Mouse (Mus musculus): ENCODE measurements around the gene Zfp771. TPM values are rescaled to one million over a fixed set of nuclear protein-coding genes. Genes with fewer than 3 reads are reported as not detected.

The Zfp771 gene
- total RNA-seq, 2 experiments from 2014 or later = 0.73 to 1.8 TPM

DNA sequence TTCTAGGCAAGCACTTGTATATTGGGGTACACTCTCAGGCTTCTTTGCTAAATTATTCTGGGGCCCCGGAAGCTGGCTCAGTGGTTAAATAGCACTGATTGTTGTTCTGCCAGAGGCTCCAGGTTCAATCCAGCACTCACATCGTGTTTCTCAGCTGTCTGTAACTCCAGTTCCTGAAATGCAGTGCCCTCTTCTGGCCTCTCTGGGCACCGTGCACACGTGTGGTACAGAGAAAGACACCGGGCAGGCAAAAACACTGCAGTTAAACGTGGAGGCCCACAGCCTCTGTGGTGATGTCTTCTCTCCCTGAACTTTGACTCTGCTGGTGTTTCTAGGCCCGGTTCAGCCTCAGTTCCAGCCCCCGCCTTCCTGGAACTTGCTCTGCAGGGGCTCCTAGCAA is 34.2 kb downstream of the Zfp771 start:
- peak; percentile 59 for ATAC-seq (ENCODE audit: poor library complexity, severe bottlenecking)

DNA sequence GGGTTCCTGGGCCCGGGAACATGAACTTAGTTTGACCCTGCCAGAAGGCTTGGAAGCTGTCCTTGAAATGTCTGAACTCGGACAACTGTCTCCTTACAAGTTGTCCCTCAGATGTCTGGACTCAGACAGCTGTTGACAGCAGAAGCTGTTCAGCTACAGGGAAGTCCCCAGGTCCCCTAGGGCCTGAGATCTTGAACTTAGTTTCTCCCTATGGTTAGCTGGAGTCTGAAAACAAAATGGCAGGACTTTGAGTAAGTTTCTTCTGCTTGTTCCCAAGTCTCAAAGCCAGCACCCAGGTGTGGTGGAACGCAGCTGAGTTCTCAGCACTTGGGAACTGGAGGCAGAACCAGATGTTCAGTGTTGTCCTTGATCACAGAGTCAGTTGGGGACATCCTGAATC is 36.0 kb downstream of the Zfp771 start:
- no peak for ATAC-seq (ENCODE audit: poor library complexity, severe bottlenecking)

DNA sequence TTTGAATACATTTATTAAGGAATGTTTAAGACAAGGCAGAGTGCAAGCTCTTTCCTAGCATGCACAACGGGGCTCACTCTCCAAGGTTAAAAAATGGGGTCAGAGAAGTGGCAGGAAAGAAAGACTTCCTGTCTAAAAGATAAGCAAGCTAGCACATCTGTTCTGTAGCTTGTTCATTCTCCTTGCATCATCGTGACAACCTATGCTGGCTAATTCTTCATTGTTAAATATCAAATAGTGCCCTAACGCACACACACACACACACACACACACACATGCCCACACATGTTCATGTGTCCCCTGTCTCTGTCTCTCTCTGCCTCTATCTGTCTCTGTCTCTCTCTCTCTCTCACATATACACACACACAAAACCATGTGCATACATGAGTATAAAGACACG is 37.0 kb downstream of the Zfp771 start:
- ATAC-seq (ENCODE audit: poor library complexity, severe bottlenecking) = no peak

DNA sequence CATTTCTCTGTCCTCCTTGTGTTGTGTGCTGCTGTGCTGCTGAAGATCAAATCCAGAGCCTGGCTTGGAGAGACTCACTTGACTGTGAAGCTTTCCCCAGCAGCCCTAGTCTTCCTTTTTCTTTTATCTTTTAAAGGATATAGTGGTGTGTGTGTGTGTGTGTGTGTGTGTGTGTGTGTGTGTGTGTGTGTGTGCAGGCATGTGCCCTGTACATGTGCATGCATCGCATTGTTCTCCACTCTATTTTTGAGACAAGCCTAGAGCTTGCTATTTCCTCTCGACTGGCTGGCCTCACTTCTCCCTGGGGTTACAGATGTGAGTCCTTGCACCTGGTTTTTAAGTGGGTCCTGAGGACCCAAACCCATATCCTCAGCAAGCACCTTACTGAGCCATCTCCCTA is 38.1 kb downstream of the Zfp771 start:
- ATAC-seq (ENCODE audit: poor library complexity, severe bottlenecking) = no peak

DNA sequence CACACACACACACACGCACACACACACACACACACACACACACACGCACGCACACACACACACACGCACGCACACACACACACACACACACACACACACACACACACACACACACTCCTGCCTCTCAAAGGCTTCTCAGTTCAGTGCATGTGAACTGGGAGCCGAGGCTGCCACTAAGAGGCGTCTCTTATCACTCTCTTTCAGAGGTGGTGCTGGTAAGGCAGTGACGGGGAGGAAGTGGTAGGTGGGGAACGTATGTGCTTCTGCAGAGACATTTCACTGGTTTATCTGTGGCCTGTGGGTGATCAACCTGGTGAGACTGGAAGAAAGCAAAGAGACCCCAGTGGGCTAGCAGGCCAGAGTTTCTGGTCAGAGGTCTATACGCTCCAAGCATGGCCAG is 41.1 kb downstream of the Zfp771 start:
- ATAC-seq (ENCODE audit: poor library complexity, severe bottlenecking) = peak; percentile 62

DNA sequence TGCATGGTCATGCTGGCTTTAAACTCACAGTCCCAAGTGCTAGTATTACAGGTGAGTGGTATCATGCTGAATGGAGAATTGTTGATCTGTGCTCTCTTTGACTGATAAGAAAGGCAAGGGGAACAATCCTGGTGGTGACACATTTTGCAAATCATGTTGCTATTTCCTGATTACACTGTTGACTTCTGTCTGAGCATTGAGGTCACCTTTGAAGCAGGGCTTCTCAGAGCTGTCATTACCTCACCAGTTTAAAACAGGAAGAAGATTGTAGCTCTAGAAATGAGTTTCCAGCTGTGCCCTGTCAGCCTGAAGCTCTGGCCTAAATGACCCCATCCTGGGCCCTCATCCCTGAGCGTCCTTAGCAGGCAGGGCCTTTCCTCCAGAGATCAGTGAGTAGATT is 43.9 kb downstream of the Zfp771 start:
- peak; percentile 82 for ATAC-seq (ENCODE audit: poor library complexity, severe bottlenecking)

DNA sequence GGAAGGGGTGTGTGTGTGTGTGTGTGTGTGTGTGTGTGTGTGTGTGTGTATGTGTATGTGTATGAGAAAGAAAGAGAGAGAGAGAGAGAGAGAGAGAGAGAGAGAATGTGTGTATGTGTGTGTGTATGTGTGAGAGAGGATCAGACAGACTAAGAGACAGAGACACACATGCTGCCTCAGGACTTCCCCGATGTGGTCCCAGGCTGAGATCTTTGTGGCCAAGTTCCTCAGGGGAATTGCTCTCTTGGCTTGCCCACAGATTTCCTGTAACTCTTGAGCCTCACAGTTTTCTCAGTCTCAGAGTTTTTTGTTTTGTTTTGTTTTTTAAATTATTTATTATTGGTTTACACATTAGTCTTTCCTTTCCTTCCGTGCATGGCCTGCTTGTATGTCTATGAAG is 45.2 kb downstream of the Zfp771 start:
- ATAC-seq (ENCODE audit: poor library complexity, severe bottlenecking) = no peak

DNA sequence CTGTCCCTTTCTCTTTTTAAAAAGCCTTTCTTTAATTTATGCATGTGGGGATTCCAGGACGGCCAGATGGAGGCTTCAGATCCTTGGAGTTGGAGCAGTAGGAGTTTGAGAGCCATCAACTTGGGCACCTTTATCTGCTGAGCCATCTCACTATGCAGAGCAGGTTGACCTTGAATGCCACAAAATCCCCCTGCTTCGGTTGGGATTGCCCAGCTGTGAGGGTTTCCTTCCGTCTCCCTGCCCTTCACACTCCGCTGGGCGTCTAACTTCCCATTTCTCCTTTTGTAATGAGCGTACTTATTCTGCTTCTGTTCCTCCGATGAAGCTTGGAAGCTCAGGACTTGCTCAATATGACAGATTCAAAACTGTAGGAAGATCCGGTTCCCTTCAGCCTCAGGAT is 46.1 kb downstream of the Zfp771 start:
- ATAC-seq (ENCODE audit: poor library complexity, severe bottlenecking) = peak; percentile 49

DNA sequence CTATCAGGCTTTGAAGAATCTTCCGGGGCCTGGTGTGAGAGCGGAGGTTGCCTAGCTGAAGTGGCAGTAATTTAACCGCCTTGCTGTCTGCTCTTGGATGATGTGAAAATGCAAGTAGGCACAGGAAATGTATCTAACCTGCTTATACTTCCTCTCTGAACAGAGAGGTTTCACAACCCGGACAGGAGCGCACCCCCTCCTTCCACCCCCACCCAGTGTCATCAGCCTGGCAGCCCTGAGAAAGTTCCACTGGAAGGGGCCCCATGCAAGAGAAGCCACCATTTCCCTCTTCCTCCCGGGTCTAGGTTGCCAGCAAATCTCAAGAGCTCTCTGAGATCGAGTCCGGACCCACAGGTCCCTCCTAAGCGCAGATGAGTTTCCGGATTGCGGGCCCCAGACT is 52.0 kb downstream of the Zfp771 start, which contains the start of gene Itgal:
Itgal (plus strand) TSS at position 163 of the 400 bp plus-strand sequence.
- ATAC-seq (ENCODE audit: poor library complexity, severe bottlenecking) = peak; percentile 96

DNA sequence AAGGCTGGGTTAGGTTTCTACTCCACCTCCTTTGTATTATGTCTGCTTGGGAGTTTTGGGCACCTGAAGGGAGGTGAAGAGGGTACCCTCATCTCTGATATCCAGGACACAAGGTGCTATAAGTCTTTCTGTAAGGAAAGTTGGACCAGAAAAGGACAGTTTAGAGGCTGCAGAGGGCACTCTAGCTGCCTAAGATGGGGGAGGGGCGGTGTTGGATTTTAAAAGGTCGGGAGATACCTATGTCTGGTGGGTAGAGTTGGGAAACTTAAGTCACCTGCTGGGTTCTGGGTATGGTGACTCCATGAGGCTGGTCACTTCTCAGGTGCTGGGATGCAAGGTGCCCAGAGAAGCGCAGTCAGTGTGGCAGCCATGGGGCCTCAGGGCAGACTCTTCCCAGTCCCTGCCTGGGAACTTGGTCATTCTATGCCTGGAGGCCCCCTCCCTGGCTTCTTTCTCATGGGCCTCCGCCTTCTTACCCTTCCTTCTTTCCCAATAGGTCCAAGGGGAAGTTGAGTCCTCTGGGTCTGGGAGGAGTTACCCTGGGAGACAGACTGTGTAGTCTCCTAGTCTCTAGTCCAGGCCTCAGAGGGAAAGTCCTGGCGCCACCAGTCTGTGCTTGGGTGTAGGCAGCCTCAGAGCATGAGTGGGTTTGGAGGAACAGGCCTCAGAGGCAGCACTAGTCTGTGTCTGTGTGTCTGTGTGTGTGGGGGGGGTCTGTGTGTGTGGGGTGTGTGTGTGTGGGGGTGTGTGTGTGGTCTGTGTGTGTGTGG is 52.9 kb downstream of the Zfp771 start:
- peak; percentile 50 for ATAC-seq (ENCODE audit: poor library complexity, severe bottlenecking)

DNA sequence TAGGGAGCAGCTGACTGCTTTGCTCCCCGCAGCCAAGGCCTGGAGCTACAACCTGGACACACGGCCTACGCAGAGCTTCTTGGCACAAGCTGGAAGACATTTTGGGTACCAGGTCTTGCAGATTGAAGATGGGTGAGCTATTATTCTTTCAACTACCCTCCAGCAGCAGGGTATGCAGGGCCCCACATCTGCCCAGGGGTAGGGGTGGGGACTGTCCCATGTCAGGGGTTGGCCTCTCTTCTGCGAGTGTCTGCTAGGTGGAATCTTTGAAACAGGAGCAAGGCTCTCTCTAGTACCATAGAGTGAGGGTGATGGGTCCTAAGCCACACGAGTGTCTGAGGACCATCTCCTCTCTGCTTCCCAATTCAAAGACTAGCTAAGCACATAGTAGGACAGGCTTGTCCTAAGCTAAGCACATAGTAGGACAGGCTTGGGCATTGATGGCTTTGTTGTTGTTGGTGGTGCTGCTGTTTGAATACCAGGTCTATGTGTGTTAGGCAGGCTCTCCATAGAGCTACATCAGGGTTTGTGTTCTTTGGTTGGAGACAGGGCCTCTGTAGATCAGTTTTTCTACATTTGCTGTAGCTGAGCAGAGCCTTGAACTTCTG is 53.6 kb downstream of the Zfp771 start:
- ATAC-seq (ENCODE audit: poor library complexity, severe bottlenecking) = no peak

Other genes with a start within 250 kb of the Zfp771 start
- gene Mvp, start 229.7 kb upstream of the Zfp771 start, total RNA-seq (2015) = 5.6 and 6.0 TPM in 2 replicates
- gene Mvp, start 229.7 kb upstream of the Zfp771 start, total RNA-seq (2017) = 48.1 and 50.6 TPM in 2 replicates
- gene Pagr1b, start 227.8 kb upstream of the Zfp771 start, total RNA-seq (2015) = 0.54 and 1.6 TPM in 2 replicates
- not detected in 2 replicates for gene Pagr1b, start 227.8 kb upstream of the Zfp771 start, total RNA-seq (2017)
- gene Pagr1a, start 226.9 kb upstream of the Zfp771 start, total RNA-seq (2015) = 40.7 and 62.5 TPM in 2 replicates
- gene Pagr1a, start 226.9 kb upstream of the Zfp771 start, total RNA-seq (2017) = 25.5 and 67.0 TPM in 2 replicates
- gene Gm42742, start 223.2 kb upstream of the Zfp771 start, total RNA-seq (2015) = 15.4 TPM in 1 of 2 replicates, not detected in the other
- 45.4 TPM in 1 of 2 replicates, not detected in the other for gene Gm42742, start 223.2 kb upstream of the Zfp771 start, total RNA-seq (2017)
- 0.20 and 1.8 TPM in 2 replicates for gene Prrt2, start 223.1 kb upstream of the Zfp771 start, total RNA-seq (2015)
- gene Prrt2, start 223.1 kb upstream of the Zfp771 start, total RNA-seq (2017) = 2.4 and 3.0 TPM in 2 replicates
- 79.8 and 80.9 TPM in 2 replicates for gene Maz, start 217.2 kb upstream of the Zfp771 start, total RNA-seq (2015)
- 44.4 and 45.1 TPM in 2 replicates for gene Maz, start 217.2 kb upstream of the Zfp771 start, total RNA-seq (2017)
- 107 and 108 TPM in 2 replicates for gene Kif22, start 201.8 kb upstream of the Zfp771 start, total RNA-seq (2015)
- gene Kif22, start 201.8 kb upstream of the Zfp771 start, total RNA-seq (2017) = 85.9 and 105 TPM in 2 replicates
- gene Zg16, start 156.9 kb upstream of the Zfp771 start, total RNA-seq (2015) = 0.96 TPM in 1 of 2 replicates, not detected in the other
- not detected in 2 replicates for gene Zg16, start 156.9 kb upstream of the Zfp771 start, total RNA-seq (2017)
- gene AI467606, start 152.9 kb upstream of the Zfp771 start, total RNA-seq (2015) = 65.9 and 71.1 TPM in 2 replicates
- gene AI467606, start 152.9 kb upstream of the Zfp771 start, total RNA-seq (2017) = 46.6 and 49.2 TPM in 2 replicates
- 2.0 and 3.3 TPM in 2 replicates for gene Qprt, start 122.0 kb upstream of the Zfp771 start, total RNA-seq (2015)
- gene Qprt, start 122.0 kb upstream of the Zfp771 start, total RNA-seq (2017) = 1.1 and 2.8 TPM in 2 replicates
- gene Spn, start 106.5 kb upstream of the Zfp771 start, total RNA-seq (2015) = 74.6 and 82.8 TPM in 2 replicates
- gene Spn, start 106.5 kb upstream of the Zfp771 start, total RNA-seq (2017) = 241 and 246 TPM in 2 replicates
- gene Cd2bp2, start 48.2 kb upstream of the Zfp771 start, total RNA-seq (2015) = 16.1 and 19.0 TPM in 2 replicates
- gene Cd2bp2, start 48.2 kb upstream of the Zfp771 start, total RNA-seq (2017) = 51.8 and 57.5 TPM in 2 replicates
- 27.0 and 27.4 TPM in 2 replicates for gene Tbc1d10b, start 35.8 kb upstream of the Zfp771 start, total RNA-seq (2015)
- gene Tbc1d10b, start 35.8 kb upstream of the Zfp771 start, total RNA-seq (2017) = 59.8 and 74.2 TPM in 2 replicates
- 5.0 and 6.0 TPM in 2 replicates for gene Mylpf, start 35.4 kb upstream of the Zfp771 start, total RNA-seq (2015)
- gene Mylpf, start 35.4 kb upstream of the Zfp771 start, total RNA-seq (2017) = 2.3 and 3.3 TPM in 2 replicates
- gene Zfp553, start 11.2 kb upstream of the Zfp771 start, total RNA-seq (2015) = 2.9 and 3.1 TPM in 2 replicates
- gene Zfp553, start 11.2 kb upstream of the Zfp771 start, total RNA-seq (2017) = 5.9 and 9.7 TPM in 2 replicates
- 36.2 and 36.8 TPM in 2 replicates for gene Sept1, start 11.1 kb upstream of the Zfp771 start, total RNA-seq (2015)
- gene Sept1, start 11.1 kb upstream of the Zfp771 start, total RNA-seq (2017) = 31.2 and 42.7 TPM in 2 replicates
- gene Dctpp1, start 16.4 kb downstream of the Zfp771 start, total RNA-seq (2015) = 32.1 and 45.3 TPM in 2 replicates
- 23.3 and 31.0 TPM in 2 replicates for gene Dctpp1, start 16.4 kb downstream of the Zfp771 start, total RNA-seq (2017)
- gene Sephs2, start 29.8 kb downstream of the Zfp771 start, total RNA-seq (2015) = 55.5 and 61.6 TPM in 2 replicates
- 130 and 138 TPM in 2 replicates for gene Sephs2, start 29.8 kb downstream of the Zfp771 start, total RNA-seq (2017)
- 117 and 130 TPM in 2 replicates for gene Itgal, start 52.0 kb downstream of the Zfp771 start, total RNA-seq (2015)
- gene Itgal, start 52.0 kb downstream of the Zfp771 start, total RNA-seq (2017) = 59.4 and 72.4 TPM in 2 replicates
- gene Zfp768, start 101.3 kb downstream of the Zfp771 start, total RNA-seq (2015) = 2.0 and 2.4 TPM in 2 replicates
- 3.9 and 4.6 TPM in 2 replicates for gene Zfp768, start 101.3 kb downstream of the Zfp771 start, total RNA-seq (2017)
- 3.2 and 6.1 TPM in 2 replicates for gene Zfp747, start 131.8 kb downstream of the Zfp771 start, total RNA-seq (2015)
- 7.6 and 17.8 TPM in 2 replicates for gene Zfp747, start 131.8 kb downstream of the Zfp771 start, total RNA-seq (2017)
- 1.8 TPM in 2 replicates for gene 9130019O22Rik, start 142.9 kb downstream of the Zfp771 start, total RNA-seq (2015)
- gene 9130019O22Rik, start 142.9 kb downstream of the Zfp771 start, total RNA-seq (2017) = 5.0 TPM in 2 replicates
- 0.36 and 0.40 TPM in 2 replicates for gene E430018J23Rik, start 149.4 kb downstream of the Zfp771 start, total RNA-seq (2015)
- gene E430018J23Rik, start 149.4 kb downstream of the Zfp771 start, total RNA-seq (2017) = 1.7 and 2.8 TPM in 2 replicates
- 8.5 and 10.5 TPM in 2 replicates for gene Zfp764, start 162.5 kb downstream of the Zfp771 start, total RNA-seq (2015)
- gene Zfp764, start 162.5 kb downstream of the Zfp771 start, total RNA-seq (2017) = 9.1 and 9.5 TPM in 2 replicates
- gene Zfp688, start 177.8 kb downstream of the Zfp771 start, total RNA-seq (2015) = 17.1 and 17.3 TPM in 2 replicates
- 7.9 and 14.0 TPM in 2 replicates for gene Zfp688, start 177.8 kb downstream of the Zfp771 start, total RNA-seq (2017)
- gene Zfp689, start 204.9 kb downstream of the Zfp771 start, total RNA-seq (2015) = 1.2 and 1.6 TPM in 2 replicates
- 1.4 and 1.8 TPM in 2 replicates for gene Zfp689, start 204.9 kb downstream of the Zfp771 start, total RNA-seq (2017)
- gene Prr14, start 215.3 kb downstream of the Zfp771 start, total RNA-seq (2015) = 113 and 114 TPM in 2 replicates
- 37.0 and 46.2 TPM in 2 replicates for gene Prr14, start 215.3 kb downstream of the Zfp771 start, total RNA-seq (2017)
- 115 and 138 TPM in 2 replicates for gene Fbrs, start 234.9 kb downstream of the Zfp771 start, total RNA-seq (2015)
- 28.1 and 38.1 TPM in 2 replicates for gene Fbrs, start 234.9 kb downstream of the Zfp771 start, total RNA-seq (2017)

Data from megakaryocyte, adult 5-6 weeks (primary cell).